Mouse (Mus musculus): ENCODE measurements around the gene Timm22.

DNA sequence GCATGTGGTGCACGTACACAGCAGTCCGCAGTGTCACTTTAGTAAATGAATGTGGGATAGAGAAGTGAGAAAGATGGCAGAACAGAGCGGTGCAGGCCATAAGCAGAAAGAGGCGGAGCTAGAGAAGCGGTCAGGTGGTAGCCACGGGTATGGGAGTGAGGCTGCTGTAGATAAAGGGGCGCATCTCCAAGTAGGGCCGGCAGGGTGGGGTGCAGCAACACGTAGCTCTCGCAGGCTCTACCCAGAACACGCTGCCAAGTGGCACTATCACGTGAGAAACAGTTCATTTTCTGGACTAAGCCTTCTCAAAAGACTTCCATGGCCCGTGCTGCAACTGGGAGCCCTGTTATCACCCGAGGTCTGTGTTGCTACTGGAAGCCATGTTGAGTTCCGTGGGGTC is 40.0 kb upstream of the Timm22 start:
- TF ChIP-seq CTCF (IDR thresholded peaks at IDR 0.05; ENCODE audit: control insufficient read depth, insufficient read depth, insufficient read length) (no peak), CEBPB (IDR thresholded peaks at IDR 0.05; ENCODE audit: low read depth) (no peak), MYOD1 (IDR thresholded peaks at IDR 0.05; ENCODE audit: control insufficient read depth, insufficient read length, low read depth) (no peak), MAX (IDR thresholded peaks at IDR 0.05) (no peak), USF1 (IDR thresholded peaks at IDR 0.05; ENCODE audit: low read depth) (no peak)
